Mouse (Mus musculus): ENCODE measurements around the gene Alg14.
A peak's percentile ranks its signal among the peaks of the same experiment; 100 is the strongest.

The Alg14 gene

DNA sequence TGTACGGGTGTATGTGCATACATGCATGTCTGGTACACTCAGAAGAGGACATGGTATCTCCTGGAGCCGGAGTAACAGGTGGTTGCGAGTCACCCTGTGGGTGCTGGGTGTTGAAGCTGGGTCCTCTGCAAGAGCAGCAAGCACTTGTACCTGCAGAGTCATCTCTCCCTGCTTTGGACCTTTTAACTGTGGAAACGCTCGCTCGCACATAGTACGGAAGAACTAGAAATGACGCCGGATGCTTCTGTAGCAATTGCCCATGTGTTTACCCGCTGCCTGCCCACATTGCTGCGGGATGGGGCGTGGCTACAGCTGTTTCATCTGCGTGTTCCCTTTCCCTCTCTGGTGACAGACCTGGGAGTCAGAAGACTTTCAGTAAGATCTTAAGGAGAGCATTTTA, 78.7 kb downstream of the Alg14 start:
- DNase-seq: peak; percentile 69 to 72

DNA sequence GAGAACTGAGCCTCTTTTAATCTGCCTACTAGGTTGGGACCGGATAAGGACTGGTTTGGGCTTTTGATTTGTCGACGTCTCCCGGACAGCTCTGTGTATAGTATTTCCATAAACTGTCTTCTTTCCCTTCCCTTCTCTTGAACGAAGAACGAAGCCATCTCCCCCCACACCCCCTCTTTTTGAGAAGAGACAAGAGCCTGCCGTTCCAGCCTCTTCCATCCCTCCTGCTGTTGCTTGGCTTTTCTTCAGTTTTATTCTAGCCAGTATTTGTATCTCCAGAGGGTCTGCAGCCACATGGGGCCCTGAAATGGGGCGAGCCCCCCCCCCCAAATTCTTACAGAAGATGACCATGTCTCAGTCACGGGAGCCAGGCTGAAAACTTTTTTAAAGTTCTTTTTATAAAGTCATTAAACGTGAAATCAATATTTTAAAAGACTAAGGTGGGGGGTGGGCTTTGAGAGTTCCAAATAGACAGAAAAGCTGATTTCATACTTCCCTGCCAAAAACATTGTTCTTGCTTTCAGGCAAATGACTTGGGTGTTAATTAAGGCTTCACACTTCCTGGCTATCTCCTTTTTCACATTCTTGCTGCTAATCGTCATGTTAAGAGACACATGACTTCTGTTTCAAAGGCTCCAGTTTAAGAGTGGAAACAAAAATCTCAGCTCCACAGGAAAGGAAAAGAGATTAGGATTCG, 79.4 kb downstream of the Alg14 start:
- DNase-seq: no peak

DNA sequence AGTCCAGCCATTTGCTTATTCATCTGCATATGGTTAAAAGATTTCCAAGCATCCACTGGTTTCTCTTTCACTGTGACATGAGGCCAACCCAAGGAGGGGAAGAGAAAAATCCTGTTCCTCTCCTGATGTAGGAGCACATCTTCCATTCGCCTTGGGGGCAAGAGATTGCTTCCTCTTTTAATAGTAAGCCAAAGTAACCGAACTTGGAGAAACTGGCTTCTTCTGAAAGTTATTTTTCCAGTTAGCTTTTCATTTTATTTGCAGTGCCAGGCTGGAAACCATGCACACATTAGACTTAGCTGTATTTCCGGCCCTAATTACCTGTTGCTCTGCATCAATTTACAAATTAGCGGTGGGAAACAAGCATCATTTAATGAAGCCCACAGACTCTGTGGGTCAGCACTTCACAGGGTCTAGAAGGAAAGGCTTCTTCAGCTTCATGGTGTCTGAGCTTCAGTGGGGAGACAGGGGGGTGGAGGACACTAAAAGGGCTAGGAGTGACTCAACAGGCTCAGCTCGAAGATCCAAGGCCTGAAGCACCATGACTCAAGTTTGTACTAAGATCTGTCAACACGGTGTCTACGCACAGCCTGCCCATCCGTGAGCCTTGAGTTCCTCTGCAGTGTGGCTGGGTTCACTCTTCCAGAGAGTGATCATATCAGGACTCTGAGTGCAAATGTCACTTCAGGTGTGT, 80.1 kb downstream of the Alg14 start:
- peak; percentile 29 to 43 for DNase-seq

DNA sequence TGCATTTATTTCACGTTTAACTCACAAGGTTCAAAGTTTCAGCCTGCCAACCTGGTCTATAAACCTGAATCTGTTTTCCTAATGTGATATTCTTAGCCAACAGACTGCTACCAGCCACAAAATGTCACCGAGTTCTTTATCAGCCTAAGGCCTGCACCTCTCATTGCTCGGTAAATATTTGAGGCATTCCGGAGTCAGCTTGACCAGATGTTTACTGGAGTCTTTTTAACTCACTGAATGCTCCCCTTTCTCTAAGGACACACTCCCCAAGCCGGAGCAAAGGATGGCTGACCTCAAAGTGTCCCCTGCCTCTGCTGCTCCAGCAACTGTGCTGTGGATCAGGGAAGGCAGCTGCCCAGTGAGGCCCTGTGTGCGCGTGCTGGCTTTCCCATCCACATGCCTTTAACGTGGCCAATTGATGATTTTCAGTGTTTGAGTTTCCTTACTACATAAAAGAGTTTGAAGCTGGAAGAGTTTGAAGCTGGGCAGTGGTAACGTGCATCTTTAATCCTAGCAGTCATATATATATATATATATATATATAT, 82.4 kb downstream of the Alg14 start:
- DNase-seq: no peak

DNA sequence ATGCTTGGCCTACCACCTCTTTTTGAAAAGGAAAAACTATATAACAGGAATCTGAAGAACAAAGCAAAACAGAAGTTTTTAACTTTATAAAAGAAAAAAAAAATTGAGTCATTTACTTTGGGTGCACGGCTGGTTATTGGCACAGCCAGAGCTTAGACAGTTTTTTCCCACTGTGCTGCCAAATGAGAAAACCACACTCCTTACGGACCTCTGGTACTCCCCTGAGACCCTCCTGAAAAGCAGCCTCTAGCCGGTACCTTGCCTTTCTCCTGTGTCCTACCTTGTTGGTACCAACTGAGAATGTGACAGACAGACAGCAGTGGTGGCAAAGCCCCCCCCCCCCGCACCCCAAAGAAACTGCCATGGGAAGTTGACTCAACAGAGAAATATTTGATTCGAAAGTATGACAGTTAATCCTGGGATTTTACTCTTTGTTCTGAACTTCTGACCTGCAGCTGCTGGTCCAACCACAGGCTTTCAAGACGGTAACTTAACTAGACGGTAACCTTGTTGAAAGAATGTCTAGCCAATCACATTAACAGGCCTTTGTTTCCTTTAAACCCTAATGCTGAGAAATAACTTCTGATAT, 84.1 kb downstream of the Alg14 start:
- no peak for DNase-seq

DNA sequence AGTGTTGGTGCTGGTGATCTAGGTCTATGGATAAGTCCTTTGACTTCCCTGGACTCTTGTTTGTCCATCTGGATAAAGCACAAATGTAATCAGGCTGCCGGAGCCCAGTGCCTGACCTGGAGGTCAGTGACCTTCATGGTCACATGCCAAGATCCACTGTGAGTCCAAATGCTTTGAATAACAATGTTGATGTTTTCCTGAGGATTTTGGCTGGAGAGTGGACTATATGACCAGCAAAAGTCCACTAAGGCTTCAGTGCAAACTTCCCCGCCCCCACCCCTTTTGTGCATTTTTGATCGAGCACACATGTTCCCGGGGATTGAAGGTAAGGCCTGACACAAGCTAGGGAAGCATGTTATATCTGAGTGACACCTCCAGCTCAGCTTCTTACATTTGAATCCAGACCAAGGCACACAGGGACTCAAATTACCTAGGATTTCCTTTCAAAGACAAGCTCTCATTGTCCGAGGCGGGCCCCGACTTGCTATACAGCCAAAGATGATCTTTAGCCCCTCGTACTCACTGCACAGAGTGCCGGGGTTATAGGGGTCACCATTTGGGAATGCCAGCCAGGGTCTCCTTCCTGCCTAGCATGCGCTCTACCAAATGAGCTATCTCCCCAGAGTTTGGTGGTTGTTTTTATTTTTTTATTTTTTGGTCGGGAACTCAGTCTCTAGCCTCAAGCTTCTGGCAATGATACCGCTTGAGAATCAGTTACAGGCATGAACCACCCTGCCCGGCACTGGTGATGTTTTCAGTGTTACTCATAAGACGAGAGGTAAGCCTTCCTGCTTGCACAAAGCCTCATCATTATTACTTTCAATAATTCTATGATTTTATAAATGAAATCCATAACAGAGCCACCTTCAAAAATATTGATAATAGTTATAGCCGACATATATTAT, 87.4 kb downstream of the Alg14 start:
- no peak for DNase-seq

DNA sequence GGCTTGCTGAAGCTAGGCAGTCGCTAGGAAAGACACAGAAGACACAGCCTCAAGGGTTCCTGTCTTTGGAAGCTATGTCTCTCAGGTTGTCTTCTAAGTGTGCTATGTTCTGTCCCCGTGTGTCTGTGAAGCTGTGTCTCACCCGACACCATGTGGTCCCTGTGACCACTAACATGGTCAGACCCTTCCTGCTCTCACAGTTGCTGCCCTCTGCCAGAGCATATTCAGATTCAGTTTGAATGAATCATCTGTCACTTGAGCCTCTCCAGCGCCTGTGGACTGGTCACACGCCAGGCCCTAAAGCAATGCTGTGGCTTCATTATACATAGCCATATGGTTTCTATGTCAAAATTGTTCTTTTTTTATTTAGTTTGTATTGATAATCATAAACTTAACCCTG, 88.1 kb downstream of the Alg14 start:
- no peak for DNase-seq

DNA sequence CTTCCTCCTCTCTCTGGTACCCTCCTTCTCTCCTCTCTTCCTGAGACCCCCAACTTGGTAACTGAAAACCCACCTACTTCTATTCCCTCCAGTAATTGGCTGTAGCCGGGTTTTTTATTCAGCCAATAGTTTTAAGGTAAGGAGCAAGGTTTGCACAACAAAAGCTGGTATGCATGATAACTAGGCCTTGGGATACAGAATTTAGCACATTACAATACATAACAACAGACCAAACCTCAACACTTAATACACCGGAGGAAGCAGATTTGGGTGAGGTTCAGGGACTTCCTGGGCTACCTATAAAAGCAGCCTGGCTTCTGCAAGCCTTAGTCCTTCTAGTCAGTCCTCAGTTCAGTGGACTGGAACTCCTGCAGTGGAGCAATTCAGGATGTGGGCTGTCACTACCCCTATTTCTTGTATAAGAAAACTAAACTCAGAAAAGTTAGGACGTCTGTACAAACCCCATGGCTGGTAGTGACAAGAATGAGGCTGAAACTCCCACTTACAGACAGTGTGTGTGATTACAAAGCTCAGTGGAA, 96.0 kb downstream of the Alg14 start:
- peak; percentile 51 to 59 for DNase-seq

DNA sequence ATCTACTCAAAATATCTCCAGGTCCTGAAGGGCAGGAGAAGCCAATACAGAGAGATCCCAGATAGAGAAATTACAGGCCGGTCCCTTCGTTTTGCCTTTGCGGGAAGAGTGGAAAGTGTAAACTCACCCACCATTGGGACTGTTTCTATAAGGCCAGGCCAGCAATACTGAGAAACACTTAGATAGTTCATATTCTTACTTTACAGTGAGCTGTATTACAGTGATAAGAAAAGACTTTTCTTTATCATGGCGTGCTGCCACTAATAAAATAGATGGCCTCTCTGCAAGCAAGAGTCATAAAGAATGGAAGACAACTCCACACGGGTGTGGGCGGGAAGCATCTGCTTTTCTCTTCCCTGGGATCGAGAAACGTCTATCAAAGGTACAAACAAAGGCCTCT, 97.8 kb downstream of the Alg14 start:
- DNase-seq: no peak

DNA sequence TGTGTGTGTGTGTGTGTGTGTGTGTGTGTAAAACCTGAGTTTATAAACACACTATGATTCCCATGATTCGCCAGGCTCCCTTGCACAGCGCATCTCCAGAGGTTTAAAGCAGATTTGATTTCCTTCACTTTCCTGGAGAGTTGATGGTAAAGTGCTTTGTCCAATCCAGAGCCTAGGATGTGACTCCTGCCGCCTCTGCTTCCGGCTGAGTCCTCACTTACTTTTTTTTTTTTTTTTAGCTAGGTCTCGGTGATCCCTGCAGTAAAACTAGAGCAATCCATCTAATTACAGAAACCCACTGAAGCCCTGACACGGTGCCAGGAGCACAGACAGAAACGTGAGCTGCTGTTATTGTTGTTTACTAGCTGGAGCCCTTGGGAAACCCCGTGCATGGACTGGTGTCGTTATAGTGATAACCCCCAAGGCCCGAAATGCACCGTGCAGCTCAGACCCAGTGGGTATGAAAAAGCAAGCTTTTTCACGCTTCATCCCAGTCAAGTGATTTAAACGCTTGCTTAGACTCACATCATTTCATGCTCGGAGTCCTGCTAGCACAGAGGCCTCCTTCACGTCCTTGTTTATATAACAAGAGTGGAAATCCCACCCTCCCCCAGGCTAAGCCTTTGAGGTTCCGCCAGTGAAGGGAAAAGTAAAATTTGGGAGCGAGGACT, 98.4 kb downstream of the Alg14 start:
- DNase-seq: no peak

DNA sequence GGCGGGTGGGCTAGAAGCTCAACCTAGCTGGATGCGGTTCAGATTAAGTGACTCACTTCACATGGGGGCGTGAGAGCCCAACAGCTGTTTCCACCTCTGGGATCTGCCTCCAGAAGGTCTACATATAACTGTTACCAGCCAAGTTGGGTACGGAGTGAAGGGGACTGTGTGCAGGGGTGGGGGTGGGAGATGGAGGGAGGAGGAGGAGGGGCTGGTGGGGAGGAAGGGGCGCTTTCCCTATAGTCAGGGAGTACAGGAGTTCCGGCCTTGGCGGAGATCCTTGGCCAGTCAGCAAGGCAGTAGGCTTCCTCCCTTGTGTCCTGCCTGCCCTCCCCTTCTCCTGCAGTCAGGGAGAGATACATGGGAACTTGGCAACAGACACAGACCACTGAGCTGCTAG, 99.2 kb downstream of the Alg14 start:
- DNase-seq: no peak

DNA sequence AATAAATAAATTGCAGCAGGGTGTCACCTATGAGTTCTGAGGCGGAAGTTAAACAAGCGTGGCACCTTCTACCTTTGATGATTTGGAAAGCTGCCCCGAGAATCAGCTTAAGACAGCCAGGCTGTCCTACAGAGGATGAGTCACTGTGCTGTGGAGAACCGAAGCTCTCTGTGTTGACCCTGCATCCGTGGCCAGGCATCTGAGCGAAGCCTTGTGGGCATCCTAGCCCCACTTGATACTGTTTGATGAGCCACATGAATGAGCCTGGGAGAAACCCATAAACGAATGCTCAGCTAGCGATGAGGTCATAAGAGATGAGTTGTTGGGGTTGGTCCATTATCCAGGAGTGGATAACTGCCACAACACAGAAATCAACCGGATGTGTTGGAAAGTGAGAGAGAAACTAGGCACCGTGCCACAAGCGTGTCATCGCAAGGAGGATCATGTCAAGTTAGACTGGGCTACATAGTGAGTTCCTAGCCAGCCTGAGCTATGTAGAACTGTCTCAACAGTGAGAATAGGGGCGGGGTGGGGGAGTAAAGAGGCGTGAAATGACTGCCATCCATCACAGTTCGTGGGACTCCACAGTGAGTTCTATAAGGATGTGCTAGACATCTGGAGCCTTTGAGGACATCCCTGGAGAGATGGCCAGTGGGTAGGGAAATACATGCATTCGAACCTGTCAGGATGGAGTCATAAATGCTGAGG, 104.2 kb downstream of the Alg14 start:
- no peak for DNase-seq

DNA sequence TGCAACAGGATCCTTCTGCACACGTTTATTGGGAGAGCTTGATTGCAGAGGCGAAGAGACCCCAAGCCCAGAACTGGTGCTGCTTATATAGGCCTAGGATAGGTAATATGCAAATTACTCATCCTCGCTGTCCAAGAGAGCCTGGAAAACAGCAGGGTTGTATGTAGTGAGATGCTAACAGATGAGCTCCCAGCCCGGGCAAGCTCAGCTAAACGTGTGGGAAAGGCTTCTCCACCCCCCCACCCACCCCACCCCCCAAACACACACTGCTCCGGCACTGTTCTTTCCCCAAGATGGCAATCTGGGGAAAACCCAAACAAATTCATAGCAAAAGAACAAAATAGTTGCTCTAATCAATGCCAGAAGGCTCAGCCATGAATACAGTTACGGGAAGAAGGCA, 105.0 kb downstream of the Alg14 start:
- DNase-seq: no peak

DNA sequence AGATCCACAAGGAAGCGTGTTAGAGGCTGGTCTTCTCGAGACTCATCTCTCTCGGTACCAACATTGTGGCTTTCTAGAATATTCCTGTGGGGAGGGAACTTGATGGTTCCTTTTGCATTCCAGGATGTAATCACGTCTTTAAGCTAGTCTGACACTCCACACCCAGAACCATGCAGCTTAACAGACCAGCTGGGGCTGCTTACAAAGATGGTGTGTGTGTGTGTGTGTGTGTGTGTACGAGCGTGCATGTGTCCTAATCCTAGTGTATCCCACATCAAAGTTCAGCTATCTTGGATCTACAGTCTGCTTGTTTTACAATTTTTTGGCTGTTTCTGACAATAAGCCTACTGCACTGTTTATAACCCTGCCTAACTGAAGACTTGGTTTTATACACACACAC, 105.4 kb downstream of the Alg14 start:
- DNase-seq: no peak

DNA sequence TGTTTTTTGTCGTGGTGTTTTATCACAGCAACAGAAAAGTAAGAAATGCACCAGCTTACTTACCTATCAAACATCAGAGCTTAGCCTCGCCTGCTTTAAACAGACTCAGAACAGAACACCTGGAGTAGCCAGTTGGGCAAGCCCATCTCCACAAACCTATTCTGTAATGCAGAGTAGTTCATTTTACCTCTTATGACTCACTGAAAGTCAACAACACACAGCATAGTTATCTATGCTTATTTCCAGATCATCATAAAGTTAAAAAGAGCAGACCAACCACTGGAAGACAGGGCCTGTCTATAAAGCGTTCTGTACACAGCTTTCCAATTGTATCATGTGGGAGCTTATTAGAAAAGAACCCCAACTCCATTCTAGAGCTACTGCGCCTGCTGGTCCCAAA, 109.8 kb downstream of the Alg14 start:
- DNase-seq: no peak

DNA sequence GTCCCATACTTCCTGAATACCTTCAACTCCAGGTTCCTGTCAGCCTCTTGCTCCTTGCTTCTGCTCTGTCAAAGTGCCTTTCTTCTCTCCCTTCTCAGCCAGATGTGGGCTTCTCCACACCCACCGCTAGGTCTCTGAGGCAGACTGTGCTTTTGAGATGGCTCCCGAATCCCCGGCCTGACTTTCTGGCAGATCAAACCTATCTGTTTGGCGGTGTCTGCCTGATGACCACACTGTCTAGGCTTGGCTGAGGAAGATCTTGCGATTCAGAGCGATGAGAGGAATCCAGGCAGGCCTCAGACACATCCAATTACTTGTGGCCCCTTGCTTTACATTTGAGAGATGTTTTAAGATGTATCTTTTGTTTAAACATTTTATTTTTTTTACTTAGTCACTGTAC, 110.5 kb downstream of the Alg14 start:
- no peak for DNase-seq

DNA sequence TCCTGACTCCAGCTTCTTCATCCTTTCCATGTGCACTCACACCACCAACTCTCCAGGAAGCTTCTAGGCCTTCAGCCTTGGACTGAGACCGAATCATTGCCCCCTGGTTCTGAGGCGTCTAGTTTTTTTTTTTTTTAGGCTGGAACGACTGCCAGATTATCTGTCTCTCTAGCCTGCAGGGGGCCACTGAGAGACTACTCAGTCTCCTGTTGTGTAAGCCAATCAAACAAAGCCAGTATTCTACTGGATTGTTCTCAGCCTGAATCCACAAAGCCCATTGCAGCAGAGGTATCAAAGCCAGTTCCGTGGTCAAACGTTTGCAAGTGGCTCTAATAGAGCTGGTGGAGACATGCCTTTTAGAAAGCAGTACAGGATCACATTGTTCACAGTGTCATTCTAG, 111.9 kb downstream of the Alg14 start:
- DNase-seq: no peak

DNA sequence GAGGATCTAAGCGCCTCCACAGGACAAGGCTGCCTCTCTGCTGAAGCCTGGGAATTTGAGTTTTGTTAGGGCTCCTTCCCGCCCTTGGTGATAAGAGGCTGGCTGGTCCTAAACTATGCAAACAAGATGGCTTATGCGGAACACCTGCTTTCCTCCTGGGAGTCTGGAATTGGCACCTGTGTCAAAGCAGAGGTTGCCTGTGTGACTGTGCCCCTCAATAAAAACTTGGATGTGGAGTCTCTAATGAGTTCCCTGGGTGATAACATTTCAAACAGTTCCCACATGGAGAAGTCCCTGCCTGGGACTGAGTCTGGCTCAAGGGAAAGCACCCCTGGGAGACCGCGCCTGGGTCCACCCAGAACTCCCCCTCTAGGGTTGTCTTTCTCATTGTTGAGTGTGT, 113.5 kb downstream of the Alg14 start:
- no peak for DNase-seq

DNA sequence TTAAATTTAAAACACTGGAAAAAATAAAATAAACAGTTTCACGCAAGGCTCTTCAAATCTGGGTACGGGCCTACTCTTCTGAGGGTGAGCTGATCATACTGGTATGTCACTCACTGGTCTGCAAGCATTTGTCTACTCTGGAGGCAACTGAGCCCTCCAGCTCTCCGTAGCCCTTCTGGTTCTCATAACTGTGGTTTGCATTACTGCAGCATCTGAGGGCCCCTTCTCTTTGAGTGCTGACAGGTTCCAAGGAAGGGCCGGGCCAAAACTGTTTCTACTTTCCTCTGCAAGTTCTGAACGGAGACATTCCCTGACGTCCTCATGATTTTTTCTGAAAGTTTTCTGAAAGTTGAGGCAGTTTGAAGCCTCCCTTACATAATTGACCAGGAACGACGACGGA, 115.8 kb downstream of the Alg14 start:
- no peak for DNase-seq

DNA sequence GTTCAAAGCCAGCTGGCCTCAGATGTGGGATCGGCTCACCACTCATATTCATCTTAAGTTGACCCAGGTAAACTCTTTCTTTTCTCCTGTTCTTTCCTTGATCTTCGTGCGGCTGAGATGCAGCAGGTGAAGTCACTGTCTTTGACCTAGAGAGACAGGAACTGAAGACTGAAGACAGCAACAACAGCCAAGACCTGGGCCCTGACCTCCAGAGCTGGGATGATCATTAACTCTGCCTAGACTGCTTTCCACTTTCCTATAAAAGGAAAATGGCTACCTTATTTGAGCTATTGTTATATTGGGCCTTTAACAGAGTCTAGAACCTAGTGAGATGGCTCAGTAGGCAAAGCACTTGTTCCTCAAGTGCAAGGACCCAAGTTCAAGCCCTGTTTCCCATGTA, 116.8 kb downstream of the Alg14 start:
- no peak for DNase-seq

DNA sequence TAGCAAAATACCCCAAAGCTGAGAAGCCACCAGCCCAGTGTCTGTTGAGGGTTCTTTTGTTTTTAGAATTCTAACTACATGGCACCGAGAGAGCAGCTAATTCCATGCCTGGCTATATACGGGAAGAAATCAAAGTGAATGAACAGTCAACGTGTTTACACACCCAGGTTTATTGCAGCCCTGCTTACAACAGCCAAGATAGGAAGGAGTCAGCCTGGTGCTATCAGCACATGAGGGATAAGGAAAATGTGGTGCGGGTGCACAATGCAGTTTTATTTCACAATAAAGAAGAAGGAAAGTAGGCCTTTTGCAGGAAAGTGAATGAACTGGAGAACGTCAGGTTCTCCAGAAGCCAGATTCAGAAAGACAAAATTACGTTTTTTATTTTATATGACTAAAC, 119.9 kb downstream of the Alg14 start:
- no peak for DNase-seq

Data from B cell, adult 2 months (primary cell).